Mouse (Mus musculus): ENCODE data around the gene Sfta2.

Sfta2 gene

GRCm38 (mm10) chr17:35584330-35584937 is 16.9 kb upstream of the Sfta2 start:
- no peaks in the 10 kb centered on the region for H3K36me3 ChIP-seq (ENCODE audit: control insufficient read depth, insufficient read depth, low read length, poor library complexity, severe bottlenecking)
- DNase-seq (ENCODE audit: low read depth, low spot score): peak; percentile 77
- H3K27me3 ChIP-seq (ENCODE audit: control insufficient read depth, insufficient read depth, low read length, poor library complexity, severe bottlenecking): no peaks in the 10 kb centered on the region

- DNase-seq (ENCODE audit: low read depth, low spot score): no peak
- no peaks in the 10 kb centered on the region for H3K36me3 ChIP-seq (ENCODE audit: control insufficient read depth, insufficient read depth, low read length, poor library complexity, severe bottlenecking)
- H3K27me3 ChIP-seq (ENCODE audit: control insufficient read depth, insufficient read depth, low read length, poor library complexity, severe bottlenecking): no peaks in the 10 kb centered on the region
These were observed 14.1 kb upstream of the Sfta2 start for GRCm38 (mm10) chr17:35587291-35587690.

GRCm38 (mm10) chr17:35588387-35588786 is 13.0 kb upstream of the Sfta2 start:
- no peaks in the 10 kb centered on the region for H3K27me3 ChIP-seq (ENCODE audit: control insufficient read depth, insufficient read depth, low read length, poor library complexity, severe bottlenecking)
- no peak for DNase-seq (ENCODE audit: low read depth, low spot score)
- no peaks in the 10 kb centered on the region for H3K36me3 ChIP-seq (ENCODE audit: control insufficient read depth, insufficient read depth, low read length, poor library complexity, severe bottlenecking)

GRCm38 (mm10) chr17:35590410-35591218 is 10.7 kb upstream of the Sfta2 start:
- Histone ChIP-seq H3K27me3 (ENCODE audit: control insufficient read depth, insufficient read depth, low read length, poor library complexity, severe bottlenecking) (no peaks in the 10 kb centered on the region), H3K36me3 (ENCODE audit: control insufficient read depth, insufficient read depth, low read length, poor library complexity, severe bottlenecking) (no peaks in the 10 kb centered on the region)
- peak; percentile 76 for DNase-seq (ENCODE audit: low read depth, low spot score)

- no peak for DNase-seq (ENCODE audit: low read depth, low spot score)
- H3K27me3 ChIP-seq (ENCODE audit: control insufficient read depth, insufficient read depth, low read length, poor library complexity, severe bottlenecking): no peaks in the 10 kb centered on the region
- H3K36me3 ChIP-seq (ENCODE audit: control insufficient read depth, insufficient read depth, low read length, poor library complexity, severe bottlenecking): no peaks in the 10 kb centered on the region
These were observed 10.2 kb upstream of the Sfta2 start for GRCm38 (mm10) chr17:35591219-35591578.

- Histone ChIP-seq H3K36me3 (ENCODE audit: control insufficient read depth, insufficient read depth, low read length, poor library complexity, severe bottlenecking) (no peaks in the 10 kb centered on the region), H3K27me3 (ENCODE audit: control insufficient read depth, insufficient read depth, low read length, poor library complexity, severe bottlenecking) (no peaks in the 10 kb centered on the region)
- DNase-seq (ENCODE audit: low read depth, low spot score): no peak
These were observed 9.6 kb upstream of the Sfta2 start for GRCm38 (mm10) chr17:35591731-35592130.

GRCm38 (mm10) chr17:35592131-35592530 is 9.2 kb upstream of the Sfta2 start:
- Histone ChIP-seq H3K36me3 (ENCODE audit: control insufficient read depth, insufficient read depth, low read length, poor library complexity, severe bottlenecking) (no peaks in the 10 kb centered on the region), H3K27me3 (ENCODE audit: control insufficient read depth, insufficient read depth, low read length, poor library complexity, severe bottlenecking) (no peaks in the 10 kb centered on the region)
- no peak for DNase-seq (ENCODE audit: low read depth, low spot score)

- DNase-seq (ENCODE audit: low read depth, low spot score): no peak
- Histone ChIP-seq H3K36me3 (ENCODE audit: control insufficient read depth, insufficient read depth, low read length, poor library complexity, severe bottlenecking) (no peaks in the 10 kb centered on the region), H3K27me3 (ENCODE audit: control insufficient read depth, insufficient read depth, low read length, poor library complexity, severe bottlenecking) (no peaks in the 10 kb centered on the region)
These were observed 7.6 kb upstream of the Sfta2 start for GRCm38 (mm10) chr17:35593786-35594185.

- Histone ChIP-seq H3K36me3 (ENCODE audit: control insufficient read depth, insufficient read depth, low read length, poor library complexity, severe bottlenecking) (no peaks in the 10 kb centered on the region), H3K27me3 (ENCODE audit: control insufficient read depth, insufficient read depth, low read length, poor library complexity, severe bottlenecking) (no peaks in the 10 kb centered on the region)
- DNase-seq (ENCODE audit: low read depth, low spot score): no peak
These were observed 6.9 kb upstream of the Sfta2 start for GRCm38 (mm10) chr17:35594456-35594855.

GRCm38 (mm10) chr17:35597399-35597798 is 4.0 kb upstream of the Sfta2 start:
- DNase-seq (ENCODE audit: low read depth, low spot score): no peak
- no peaks in the 10 kb centered on the region for H3K27me3 ChIP-seq (ENCODE audit: control insufficient read depth, insufficient read depth, low read length, poor library complexity, severe bottlenecking)
- no peaks in the 10 kb centered on the region for H3K36me3 ChIP-seq (ENCODE audit: control insufficient read depth, insufficient read depth, low read length, poor library complexity, severe bottlenecking)

- no peaks in the 10 kb centered on the region for H3K36me3 ChIP-seq (ENCODE audit: control insufficient read depth, insufficient read depth, low read length, poor library complexity, severe bottlenecking)
- H3K27me3 ChIP-seq (ENCODE audit: control insufficient read depth, insufficient read depth, low read length, poor library complexity, severe bottlenecking): no peaks in the 10 kb centered on the region
- no peak for DNase-seq (ENCODE audit: low read depth, low spot score)
These were observed 496 bp downstream of the Sfta2 start for GRCm38 (mm10) chr17:35601736-35602354.

GRCm38 (mm10) chr17:35617127-35617526 is 15.8 kb downstream of the Sfta2 start:
- H3K27me3 ChIP-seq (ENCODE audit: control insufficient read depth, insufficient read depth, low read length, poor library complexity, severe bottlenecking): no peaks in the 10 kb centered on the region
- H3K36me3 ChIP-seq (ENCODE audit: control insufficient read depth, insufficient read depth, low read length, poor library complexity, severe bottlenecking): no peaks in the 10 kb centered on the region
- DNase-seq (ENCODE audit: low read depth, low spot score): peak; percentile 11

GRCm38 (mm10) chr17:35626537-35626936 is 25.2 kb downstream of the Sfta2 start, which contains the start of gene Gm9573:
TSS of gene Gm9573 (minus strand) at chr17:35626637.
- Histone ChIP-seq H3K36me3 (ENCODE audit: control insufficient read depth, insufficient read depth, low read length, poor library complexity, severe bottlenecking) (no peaks in the 10 kb centered on the region), H3K27me3 (ENCODE audit: control insufficient read depth, insufficient read depth, low read length, poor library complexity, severe bottlenecking) (no peaks in the 10 kb centered on the region)
- no peak for DNase-seq (ENCODE audit: low read depth, low spot score)

GRCm38 (mm10) chr17:35633992-35634391 is 32.6 kb downstream of the Sfta2 start:
- Histone ChIP-seq H3K36me3 (ENCODE audit: control insufficient read depth, insufficient read depth, low read length, poor library complexity, severe bottlenecking) (no peaks in the 10 kb centered on the region), H3K27me3 (ENCODE audit: control insufficient read depth, insufficient read depth, low read length, poor library complexity, severe bottlenecking) (no peaks in the 10 kb centered on the region)
- DNase-seq (ENCODE audit: low read depth, low spot score): no peak

GRCm38 (mm10) chr17:35635202-35635601 is 33.9 kb downstream of the Sfta2 start:
- DNase-seq (ENCODE audit: low read depth, low spot score): peak; percentile 5
- Histone ChIP-seq H3K27me3 (ENCODE audit: control insufficient read depth, insufficient read depth, low read length, poor library complexity, severe bottlenecking) (no peaks in the 10 kb centered on the region), H3K36me3 (ENCODE audit: control insufficient read depth, insufficient read depth, low read length, poor library complexity, severe bottlenecking) (no peaks in the 10 kb centered on the region)
